Mouse (Mus musculus): ENCODE measurements around the gene Gm19668. TPM values are rescaled to one million over a fixed set of nuclear protein-coding genes. Genes with fewer than 3 reads are reported as not detected.

Gm19668 gene
- total and polyA plus RNA-seq, 2 experiments from 2014 or later: not detected

- no peaks in the 10 kb centered on the region for H3K4me1 ChIP-seq (ENCODE audit: control insufficient read depth, insufficient read depth)
- ATAC-seq (ENCODE audit: insufficient read depth, low read depth): no peak
- no peak within 1 kb of the TSS for H3K9ac ChIP-seq (replicated peaks; ENCODE audit: low read depth, low read length)
- no peak for DNase-seq (ENCODE audit: low spot score)
- H3K27me3 ChIP-seq (ENCODE audit: control insufficient read depth, insufficient read depth, low read length): no peaks in the 10 kb centered on the region
- TF ChIP-seq CTCF (IDR thresholded peaks at IDR 0.05; ENCODE audit: low read depth) (no peak), EP300 (IDR thresholded peaks at IDR 0.05; ENCODE audit: low read depth) (no peak)
- no peaks in the 10 kb centered on the region for H3K36me3 ChIP-seq (replicated peaks; ENCODE audit: control insufficient read depth, insufficient read depth, low read length)
- H3K4me3 ChIP-seq (ENCODE audit: low read depth, low read length): no peak within 1 kb of the TSS
- WGBS: 50% methylated on average over 6 of the region's 6 CpGs
- H3K4me2 ChIP-seq (ENCODE audit: low read depth, low read length): no peak within 1 kb of the TSS
- no peak within 1 kb of the TSS for H3K27ac ChIP-seq (ENCODE audit: low read depth)
- 0 out of 2 replicates have a peak, but pooled peaks cover 5% of the 10 kb centered on the region for H3K9me3 ChIP-seq (replicated peaks; ENCODE audit: control insufficient read depth, low read length)
Observed at GRCm38 (mm10) chr10:77826951-77827350, 28.0 kb upstream of the Gm19668 start, which contains the start of gene Krtap10-4. Gene Krtap10-4 (minus strand): TSS chr10:77827095.

GRCm38 (mm10) chr10:77819203-77819602 is 20.3 kb upstream of the Gm19668 start:
- Histone ChIP-seq H3K4me1 (ENCODE audit: control insufficient read depth, insufficient read depth) (no peaks in the 10 kb centered on the region), H3K27ac (ENCODE audit: low read depth) (no peak overlapping the region), H3K36me3 (replicated peaks; ENCODE audit: control insufficient read depth, insufficient read depth, low read length) (no peaks in the 10 kb centered on the region), H3K27me3 (ENCODE audit: control insufficient read depth, insufficient read depth, low read length) (no peaks in the 10 kb centered on the region), H3K9ac (replicated peaks; ENCODE audit: low read depth, low read length) (no peak overlapping the region), H3K4me2 (ENCODE audit: low read depth, low read length) (no peak overlapping the region), H3K9me3 (replicated peaks; ENCODE audit: control insufficient read depth, low read length) (0 out of 2 replicates have a peak, but pooled peaks cover 5% of the 10 kb centered on the region), H3K4me3 (ENCODE audit: low read depth, low read length) (no peak overlapping the region)
- DNase-seq (ENCODE audit: low spot score) (no peak), ATAC-seq (ENCODE audit: insufficient read depth, low read depth) (no peak)
- WGBS: 49% methylated on average over 4 of the region's 4 CpGs
- TF ChIP-seq CTCF (IDR thresholded peaks at IDR 0.05; ENCODE audit: low read depth) (no peak), EP300 (IDR thresholded peaks at IDR 0.05; ENCODE audit: low read depth) (no peak)

- TF ChIP-seq CTCF (IDR thresholded peaks at IDR 0.05; ENCODE audit: low read depth): no peak
- TF ChIP-seq EP300 (IDR thresholded peaks at IDR 0.05; ENCODE audit: low read depth): no peak
- H3K4me2 ChIP-seq (ENCODE audit: low read depth, low read length): no peak overlapping the region
- no peak overlapping the region for H3K9ac ChIP-seq (replicated peaks; ENCODE audit: low read depth, low read length)
- H3K9me3 ChIP-seq (replicated peaks; ENCODE audit: control insufficient read depth, low read length): no peaks in the 10 kb centered on the region
- no peak for ATAC-seq (ENCODE audit: insufficient read depth, low read depth)
- no peak overlapping the region for H3K27ac ChIP-seq (ENCODE audit: low read depth)
- H3K4me3 ChIP-seq (ENCODE audit: low read depth, low read length): no peak overlapping the region
- no peaks in the 10 kb centered on the region for H3K36me3 ChIP-seq (replicated peaks; ENCODE audit: control insufficient read depth, insufficient read depth, low read length)
- H3K27me3 ChIP-seq (ENCODE audit: control insufficient read depth, insufficient read depth, low read length): no peaks in the 10 kb centered on the region
- WGBS: 94% methylated on average over 4 of the region's 4 CpGs
- no peaks in the 10 kb centered on the region for H3K4me1 ChIP-seq (ENCODE audit: control insufficient read depth, insufficient read depth)
- DNase-seq (ENCODE audit: low spot score): no peak
Observed at GRCm38 (mm10) chr10:77818523-77818922, 19.6 kb upstream of the Gm19668 start.

GRCm38 (mm10) chr10:77815514-77815913 is 16.6 kb upstream of the Gm19668 start:
- 20% methylated on average over 5 of the region's 5 CpGs for WGBS
- Histone ChIP-seq H3K27ac (ENCODE audit: low read depth) (no peak overlapping the region), H3K9ac (replicated peaks; ENCODE audit: low read depth, low read length) (no peak overlapping the region), H3K27me3 (ENCODE audit: control insufficient read depth, insufficient read depth, low read length) (no peaks in the 10 kb centered on the region), H3K36me3 (replicated peaks; ENCODE audit: control insufficient read depth, insufficient read depth, low read length) (no peaks in the 10 kb centered on the region), H3K4me1 (ENCODE audit: control insufficient read depth, insufficient read depth) (no peaks in the 10 kb centered on the region), H3K4me3 (ENCODE audit: low read depth, low read length) (no peak overlapping the region), H3K4me2 (ENCODE audit: low read depth, low read length) (no peak overlapping the region), H3K9me3 (replicated peaks; ENCODE audit: control insufficient read depth, low read length) (no peaks in the 10 kb centered on the region)
- peak; percentile 52 for TF ChIP-seq CTCF (IDR thresholded peaks at IDR 0.05; ENCODE audit: low read depth)
- TF ChIP-seq EP300 (IDR thresholded peaks at IDR 0.05; ENCODE audit: low read depth): no peak
- ATAC-seq (ENCODE audit: insufficient read depth, low read depth) (no peak), DNase-seq (ENCODE audit: low spot score) (no peak)

- ATAC-seq (ENCODE audit: insufficient read depth, low read depth): no peak
- H3K9ac ChIP-seq (replicated peaks; ENCODE audit: low read depth, low read length): no peak within 1 kb of the TSS
- WGBS: 32% methylated on average over 4 of the region's 4 CpGs
- no peaks in the 10 kb centered on the region for H3K9me3 ChIP-seq (replicated peaks; ENCODE audit: control insufficient read depth, low read length)
- H3K27ac ChIP-seq (ENCODE audit: low read depth): no peak within 1 kb of the TSS
- no peak for DNase-seq (ENCODE audit: low spot score)
- no peaks in the 10 kb centered on the region for H3K27me3 ChIP-seq (ENCODE audit: control insufficient read depth, insufficient read depth, low read length)
- H3K4me2 ChIP-seq (ENCODE audit: low read depth, low read length): no peak within 1 kb of the TSS
- H3K4me1 ChIP-seq (ENCODE audit: control insufficient read depth, insufficient read depth): no peaks in the 10 kb centered on the region
- TF ChIP-seq EP300 (IDR thresholded peaks at IDR 0.05; ENCODE audit: low read depth) (no peak), CTCF (IDR thresholded peaks at IDR 0.05; ENCODE audit: low read depth) (no peak)
- no peaks in the 10 kb centered on the region for H3K36me3 ChIP-seq (replicated peaks; ENCODE audit: control insufficient read depth, insufficient read depth, low read length)
- no peak within 1 kb of the TSS for H3K4me3 ChIP-seq (ENCODE audit: low read depth, low read length)
Observed at GRCm38 (mm10) chr10:77814382-77814781, 15.4 kb upstream of the Gm19668 start, which contains the start of gene Gm2696. Gene Gm2696 (plus strand): TSS chr10:77814682.

GRCm38 (mm10) chr10:77811743-77812142 is 12.8 kb upstream of the Gm19668 start, which contains the start of gene Gm9507:
Gene Gm9507 (minus strand): TSS chr10:77811843.
- DNase-seq (ENCODE audit: low spot score) (no peak), ATAC-seq (ENCODE audit: insufficient read depth, low read depth) (no peak)
- no peaks in the 10 kb centered on the region for H3K4me1 ChIP-seq (ENCODE audit: control insufficient read depth, insufficient read depth)

More at GRCm38 (mm10) chr10:77811743-77812142, 12.8 kb upstream of the Gm19668 start, which contains the start of gene Gm9507:
- no peaks in the 10 kb centered on the region for H3K36me3 ChIP-seq (replicated peaks; ENCODE audit: control insufficient read depth, insufficient read depth, low read length)
- no peaks in the 10 kb centered on the region for H3K27me3 ChIP-seq (ENCODE audit: control insufficient read depth, insufficient read depth, low read length)
- H3K4me2 ChIP-seq (ENCODE audit: low read depth, low read length): no peak within 1 kb of the TSS
- H3K9ac ChIP-seq (replicated peaks; ENCODE audit: low read depth, low read length): no peak within 1 kb of the TSS
- no peak for TF ChIP-seq CTCF (IDR thresholded peaks at IDR 0.05; ENCODE audit: low read depth)
- TF ChIP-seq EP300 (IDR thresholded peaks at IDR 0.05; ENCODE audit: low read depth): no peak
- H3K4me3 ChIP-seq (ENCODE audit: low read depth, low read length): no peak within 1 kb of the TSS
- no peak within 1 kb of the TSS for H3K27ac ChIP-seq (ENCODE audit: low read depth)
- WGBS: 64% methylated on average over 5 of the region's 5 CpGs
- H3K9me3 ChIP-seq (replicated peaks; ENCODE audit: control insufficient read depth, low read length): no peaks in the 10 kb centered on the region
